Mouse (Mus musculus) embryonic facial prominence, embryonic 11.5 days (tissue): ENCODE data around the gene Zbed6. TPM values are rescaled to one million over a fixed set of nuclear protein-coding genes. Genes with fewer than 3 reads are reported as not detected.
"Not testable (repeated sequence)": the region's sequence is repeated elsewhere in the genome, so short reads cannot be mapped to it uniquely, and the experiment has no call there.

Experiments
- ATAC-seq: fragments of 200-750 bp; cut with Nextera tagmentation; replicated peaks from 2 replicates; pipeline ENCODE4 v1.8.0; 2017; ENCODE audit warnings: low read depth; ENCODE audit not compliant: insufficient number of reproducible peaks, low FRiP score, low TSS enrichment
- DNase-seq: peaks from one replicate; pipeline ENCODE4 v3.0.0-alpha.2; 2015; ENCODE audit warnings: low spot score
- H3K27ac ChIP-seq: fragments of 300-500 bp; sonication (generic); replicated peaks from 2 replicates; pipeline ENCODE4 v1.5.1; 2014; ENCODE audit warnings: mild to moderate bottlenecking, low read depth, low read length, control low read depth
- H3K27me3 ChIP-seq: fragments of 300-500 bp; sonication (generic); 2 replicates; pipeline ENCODE4 v1.6.1; 2014; ENCODE audit warnings: mild to moderate bottlenecking, low read length, moderate library complexity, mixed read lengths; ENCODE audit not compliant: control insufficient read depth, insufficient read depth
- H3K36me3 ChIP-seq: fragments of 300-500 bp; sonication (generic); replicated peaks from 2 replicates; pipeline ENCODE4 v1.6.1; 2014; ENCODE audit warnings: low read depth, mild to moderate bottlenecking, low read length, moderate library complexity, mixed read lengths; ENCODE audit not compliant: control insufficient read depth, insufficient read depth
- H3K4me1 ChIP-seq: fragments of 300-500 bp; sonication (generic); 2 replicates; pipeline ENCODE4 v1.6.1; 2014; ENCODE audit warnings: low read length, mixed read lengths; ENCODE audit not compliant: control insufficient read depth, insufficient read depth
- H3K4me2 ChIP-seq: fragments of 300-500 bp; sonication (generic); 2 replicates; pipeline ENCODE4 v1.6.1; 2014; ENCODE audit warnings: low read depth, mild to moderate bottlenecking, control low read depth, low read length, moderate library complexity
- H3K4me3 ChIP-seq: fragments of 300-500 bp; sonication (generic); 2 replicates; pipeline ENCODE4 v1.5.1; 2014; ENCODE audit warnings: low read depth, low read length, control low read depth
- H3K9ac ChIP-seq: fragments of 300-500 bp; sonication (generic); replicated peaks from 2 replicates; pipeline ENCODE4 v1.6.1; 2014; ENCODE audit warnings: mild to moderate bottlenecking, control low read depth, low read length
- H3K9me3 ChIP-seq: fragments of 300-500 bp; sonication (generic); replicated peaks from 2 replicates; pipeline ENCODE4 v1.6.1; 2016; ENCODE audit warnings: mild to moderate bottlenecking, low read length, inconsistent platforms, mixed read lengths; ENCODE audit not compliant: control insufficient read depth
- WGBS: fragments of 180-500 bp; shearing (Covaris S2); extraction: QIAGEN DNeasy Blood & Tissue Kit; methylation state at CpG from one replicate; pipeline ENCODE4 v1.1.7; 2014; 5-methylcytosine and 5-hydroxymethylcytosine counted together
- polyA plus RNA-seq: library from polyadenylated mRNA; unstranded; fragments of >200 nt; fragmentation: Nextera tagmentation; extraction: Ambion mirVana; gene quantifications from 2 replicates; pipeline ENCODE4 v1.2.1, GENCODE M21; 2014

Gene Zbed6
- polyA plus RNA-seq, 1 experiment from 2014 or later: not detected

DNA sequence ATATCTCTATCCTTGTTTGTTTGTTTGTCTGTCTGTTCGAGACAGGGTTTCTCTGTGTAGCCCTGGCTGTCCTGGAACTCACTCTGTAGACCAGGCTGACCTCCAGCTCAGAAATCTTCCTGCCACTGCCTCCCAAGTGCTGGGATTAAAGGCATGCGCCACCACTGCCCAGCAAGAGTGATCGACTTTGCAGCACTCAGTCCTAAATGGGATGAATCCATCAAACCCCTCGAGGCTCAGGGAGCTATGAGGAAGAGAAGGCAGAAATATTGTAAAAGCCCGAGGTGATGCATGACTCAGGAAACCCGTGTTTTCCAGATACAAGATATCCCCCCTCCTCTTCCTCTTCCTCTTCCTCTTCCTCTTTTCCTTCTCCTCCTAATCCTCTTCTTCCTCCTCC lies 10.1 kb upstream of the Zbed6 start:
- Histone ChIP-seq H3K9me3 (no peaks in the 10 kb centered on the region), H3K36me3 (no peaks in the 10 kb centered on the region), H3K27ac (no peak overlapping the region), H3K4me1 (no peaks in the 10 kb centered on the region), H3K4me2 (no peak overlapping the region), H3K27me3 (no peaks in the 10 kb centered on the region), H3K4me3 (no peak overlapping the region), H3K9ac (no peak overlapping the region)
- ATAC-seq (no peak), DNase-seq (no peak)
- 80% methylated on average over 6 of the region's 6 CpGs for WGBS

DNA sequence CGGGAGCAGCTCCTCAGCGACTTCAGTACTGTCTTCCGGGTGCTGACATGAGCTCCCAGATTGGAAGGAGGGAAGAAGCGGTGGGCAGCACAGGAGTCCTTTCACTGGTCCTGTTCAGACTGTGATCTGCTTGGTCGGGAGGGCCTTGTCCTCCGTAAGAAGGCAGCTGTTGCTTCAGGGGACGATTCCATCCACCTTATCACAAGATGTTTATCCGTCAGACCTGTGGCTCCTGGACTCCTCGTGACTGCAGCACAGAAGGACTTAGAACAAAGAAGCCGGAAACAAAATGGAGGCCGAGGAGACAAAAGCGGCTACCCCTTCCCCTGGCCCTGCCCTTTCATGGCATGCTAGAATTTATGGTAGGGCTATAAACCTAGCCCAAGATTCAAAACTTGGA lies 9.5 kb upstream of the Zbed6 start:
- H3K9ac ChIP-seq: no peak overlapping the region
- no peaks in the 10 kb centered on the region for H3K9me3 ChIP-seq
- no peak for ATAC-seq
- DNase-seq: no peak
- no peak overlapping the region for H3K4me3 ChIP-seq
- no peaks in the 10 kb centered on the region for H3K27me3 ChIP-seq
- no peak overlapping the region for H3K4me2 ChIP-seq
- no peaks in the 10 kb centered on the region for H3K36me3 ChIP-seq
- WGBS: 83% methylated on average over 12 of the region's 12 CpGs
- H3K4me1 ChIP-seq: no peaks in the 10 kb centered on the region
- H3K27ac ChIP-seq: no peak overlapping the region

DNA sequence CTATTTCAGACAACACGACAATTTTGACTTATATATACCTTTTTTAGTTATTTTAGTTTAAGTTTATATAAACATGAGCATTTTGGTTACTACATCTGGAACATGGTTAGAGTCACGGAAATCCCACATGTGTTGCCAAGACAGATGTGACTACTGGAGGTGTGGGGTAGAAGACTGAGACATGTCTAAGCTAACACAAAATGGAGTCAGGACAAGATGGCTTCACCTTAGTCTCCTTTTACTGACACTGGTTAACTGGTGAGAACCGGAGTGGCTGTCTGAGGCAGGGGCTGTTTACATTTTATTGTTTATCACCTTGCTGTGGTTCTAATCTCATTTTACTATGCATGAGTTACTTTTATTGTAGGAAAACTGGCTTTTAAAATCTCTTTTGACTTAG lies 7.9 kb upstream of the Zbed6 start:
- 88% methylated on average over 3 of the region's 3 CpGs for WGBS
- no peaks in the 10 kb centered on the region for H3K9me3 ChIP-seq
- no peak overlapping the region for H3K27ac ChIP-seq
- H3K4me2 ChIP-seq: no peak overlapping the region
- ATAC-seq: no peak
- H3K27me3 ChIP-seq: no peaks in the 10 kb centered on the region
- H3K36me3 ChIP-seq: no peaks in the 10 kb centered on the region
- H3K9ac ChIP-seq: no peak overlapping the region
- H3K4me3 ChIP-seq: no peak overlapping the region
- no peak for DNase-seq
- no peaks in the 10 kb centered on the region for H3K4me1 ChIP-seq

DNA sequence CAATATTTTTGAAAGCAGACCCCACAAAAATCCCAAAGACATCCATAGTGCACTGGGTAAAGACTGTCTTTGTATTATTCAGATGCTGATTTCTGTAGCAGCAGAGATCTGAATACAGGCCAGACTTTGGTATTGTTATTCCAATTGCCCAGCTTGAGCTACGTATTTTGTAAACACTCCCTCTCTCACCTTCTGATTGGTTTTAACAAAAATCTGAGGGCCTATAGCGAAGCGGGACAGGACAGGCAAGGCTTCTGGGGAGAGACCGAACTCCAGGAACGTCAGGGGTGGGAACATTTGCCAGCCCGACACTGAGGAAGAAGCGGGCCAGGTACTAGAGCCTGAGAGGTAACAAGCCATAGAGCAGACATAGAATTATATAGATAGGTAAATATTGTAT lies 7.0 kb upstream of the Zbed6 start:
- ATAC-seq (no peak), DNase-seq (no peak)
- no peaks in the 10 kb centered on the region for H3K4me1 ChIP-seq
- 37% methylated on average over 7 of the region's 7 CpGs for WGBS
- no peak overlapping the region for H3K4me2 ChIP-seq
- no peak overlapping the region for H3K27ac ChIP-seq
- H3K36me3 ChIP-seq: no peaks in the 10 kb centered on the region
- no peak overlapping the region for H3K4me3 ChIP-seq
- no peaks in the 10 kb centered on the region for H3K27me3 ChIP-seq
- H3K9me3 ChIP-seq: no peaks in the 10 kb centered on the region
- H3K9ac ChIP-seq: no peak overlapping the region

DNA sequence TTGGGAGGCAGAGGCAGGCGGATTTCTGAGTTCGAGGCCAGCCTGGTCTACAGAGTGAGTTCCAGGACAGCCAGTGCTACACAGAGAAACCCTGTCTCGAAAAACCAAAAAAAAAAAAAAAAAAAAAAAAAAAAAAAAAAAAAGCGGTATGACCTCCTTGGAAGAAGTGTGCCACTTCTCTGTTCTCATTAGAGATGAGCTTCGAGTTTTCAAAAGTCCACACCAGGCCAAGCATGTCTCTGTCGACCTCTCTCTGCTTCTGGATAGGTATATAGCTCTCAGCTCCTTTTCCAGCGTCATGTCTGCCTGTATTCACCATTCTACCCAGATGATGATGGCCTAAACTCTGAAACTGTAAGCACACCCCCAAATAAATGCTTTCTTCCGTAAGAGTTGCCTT lies 5.0 kb upstream of the Zbed6 start:
- not testable (repeated sequence) for H3K9me3 ChIP-seq, ATAC-seq, H3K4me1 ChIP-seq, DNase-seq, H3K9ac ChIP-seq, H3K4me2 ChIP-seq, H3K36me3 ChIP-seq, H3K27me3 ChIP-seq, H3K27ac ChIP-seq, H3K4me3 ChIP-seq
- WGBS: 82% methylated on average over 7 of the region's 8 CpGs

DNA sequence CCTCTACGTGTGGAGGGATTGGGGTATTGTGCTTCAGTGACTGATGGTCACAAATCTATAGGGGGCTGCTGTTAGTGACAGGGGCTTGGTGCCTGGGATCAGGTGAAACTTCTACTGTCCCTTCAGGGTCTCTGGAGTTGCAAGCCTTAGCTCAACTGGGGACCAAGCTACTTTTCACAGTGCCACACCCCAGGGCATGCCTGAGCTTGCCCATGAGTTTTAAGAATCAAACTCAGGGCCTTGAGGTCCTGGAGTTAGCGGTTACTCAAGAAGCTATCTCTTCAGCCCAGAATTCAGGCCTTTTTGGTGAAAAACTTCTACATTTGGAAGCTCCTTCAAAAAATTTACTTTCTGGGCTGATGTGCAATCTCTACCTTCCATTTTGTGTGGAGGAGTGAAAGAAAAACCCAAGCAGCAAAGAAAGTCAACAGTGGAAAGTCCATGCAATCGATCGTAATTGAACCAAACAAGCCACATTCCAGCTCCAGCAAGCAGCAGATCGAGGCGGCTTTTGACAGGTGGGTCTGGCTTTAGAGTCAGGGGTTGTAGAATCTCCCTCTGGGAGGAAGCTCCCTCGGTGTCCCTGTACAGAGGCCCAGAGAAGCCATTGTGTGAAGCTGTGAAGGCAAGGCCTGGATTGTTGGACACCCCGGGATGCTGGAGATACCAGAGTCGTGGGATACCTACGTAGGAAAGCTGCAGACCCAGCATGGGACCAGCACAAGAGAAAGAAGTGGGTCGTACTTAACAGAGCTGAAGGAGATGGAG lies 3.7 kb upstream of the Zbed6 start:
- 57% methylated on average over 11 of the region's 11 CpGs for WGBS
- no peak overlapping the region for H3K27ac ChIP-seq
- no peak overlapping the region for H3K4me3 ChIP-seq
- H3K9me3 ChIP-seq: no peaks in the 10 kb centered on the region
- ATAC-seq (no peak), DNase-seq (no peak)
- H3K4me2 ChIP-seq: no peak overlapping the region
- no peak overlapping the region for H3K9ac ChIP-seq
- no peaks in the 10 kb centered on the region for H3K27me3 ChIP-seq
- no peaks in the 10 kb centered on the region for H3K36me3 ChIP-seq
- no peaks in the 10 kb centered on the region for H3K4me1 ChIP-seq

DNA sequence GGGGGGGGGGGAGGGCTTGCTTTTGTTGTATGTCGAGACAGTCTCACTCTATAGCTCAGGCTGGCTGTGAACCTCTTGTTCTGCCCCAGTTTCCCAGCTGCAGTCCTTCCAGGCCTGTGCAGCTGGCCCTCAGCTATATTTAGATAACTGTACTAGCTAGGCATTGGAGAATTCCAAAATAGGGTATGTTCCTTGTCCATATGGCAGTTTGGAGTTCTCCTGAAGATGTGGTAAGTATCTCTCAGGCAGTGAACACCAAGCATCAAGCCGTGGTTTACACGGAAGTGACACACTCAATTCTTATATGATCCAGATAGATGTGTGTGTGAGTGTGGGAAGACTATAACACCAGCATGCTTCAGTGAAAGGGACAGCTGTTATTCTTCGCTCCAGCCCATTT lies 2.7 kb upstream of the Zbed6 start:
- 84% methylated on average over 4 of the region's 4 CpGs for WGBS
- H3K9me3 ChIP-seq: no peaks in the 10 kb centered on the region
- H3K4me3 ChIP-seq: no peak overlapping the region
- ATAC-seq (no peak), DNase-seq (no peak)
- no peak overlapping the region for H3K9ac ChIP-seq
- H3K27ac ChIP-seq: no peak overlapping the region
- no peaks in the 10 kb centered on the region for H3K4me1 ChIP-seq
- H3K36me3 ChIP-seq: no peaks in the 10 kb centered on the region
- no peak overlapping the region for H3K4me2 ChIP-seq
- H3K27me3 ChIP-seq: no peaks in the 10 kb centered on the region

DNA sequence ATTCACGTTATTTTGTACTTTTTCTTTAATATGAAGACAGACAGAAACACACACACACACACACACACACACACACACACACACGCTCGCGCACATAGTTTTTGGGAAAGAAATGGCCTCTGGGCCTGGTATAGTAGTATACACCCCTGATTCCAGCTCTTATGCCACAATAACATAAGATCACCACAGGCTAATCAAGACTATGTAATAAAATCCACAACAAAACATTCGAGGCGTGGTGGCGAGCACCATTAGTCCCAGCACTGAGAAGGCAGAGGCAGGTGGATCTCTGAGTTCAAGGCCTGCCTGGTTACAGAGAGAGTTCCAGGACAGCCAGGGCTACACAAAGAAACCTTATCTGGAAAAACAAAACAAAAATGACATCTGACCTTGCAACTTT lies 2.3 kb upstream of the Zbed6 start:
- no peak overlapping the region for H3K4me3 ChIP-seq
- ATAC-seq (no peak), DNase-seq (no peak)
- no peaks in the 10 kb centered on the region for H3K27me3 ChIP-seq
- no peaks in the 10 kb centered on the region for H3K4me1 ChIP-seq
- no peak overlapping the region for H3K4me2 ChIP-seq
- H3K9me3 ChIP-seq: no peaks in the 10 kb centered on the region
- 94% methylated on average over 7 of the region's 7 CpGs for WGBS
- H3K36me3 ChIP-seq: no peaks in the 10 kb centered on the region
- no peak overlapping the region for H3K9ac ChIP-seq
- no peak overlapping the region for H3K27ac ChIP-seq
